Mouse (Mus musculus): ENCODE data around the gene Thap3.

DNA sequence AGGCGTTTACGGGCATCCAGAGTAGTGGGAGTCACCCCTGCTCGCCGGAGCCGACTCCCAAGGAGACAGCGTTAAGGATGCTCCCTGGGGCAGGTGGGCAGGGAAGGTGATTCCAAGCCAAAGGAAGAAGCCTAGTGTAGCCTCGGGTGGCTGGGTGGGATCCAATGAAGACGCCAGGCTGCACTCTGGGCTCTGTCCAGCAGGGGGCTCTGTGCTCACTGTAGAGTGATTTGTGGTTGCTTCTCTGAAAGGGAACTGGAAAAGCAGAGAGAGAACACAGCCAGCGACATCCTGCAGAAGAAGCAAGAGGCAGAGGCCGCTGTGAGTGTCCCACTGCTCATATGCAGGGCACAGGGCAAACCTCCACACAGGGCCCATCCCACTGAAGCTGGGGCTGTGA lies 11.0 kb downstream of the Thap3 start:
- TF ChIP-seq POLR2A (IDR thresholded peaks at IDR 0.05; ENCODE audit: control insufficient read depth, extremely low read depth, insufficient read depth, low read length, poor library complexity): no peak
- TF ChIP-seq CTCF (IDR thresholded peaks at IDR 0.05; ENCODE audit: borderline replicate concordance, control insufficient read depth, extremely low read depth, insufficient read depth, low read length, poor library complexity): peak; percentile 89

Measured in thymus, adult 2 months (tissue).